Mouse (Mus musculus) lung, adult 2 months (tissue): ENCODE measurements at regions not wholly inside any gene's neighbourhood (a gene's known extent, or its start where the extent isn't known, plus 50 kb on each side); places are given as distances from the start of the nearest gene placed in this dataset.

Source experiments
- CTCF ChIP-seq: fragments of 200-500 bp; IDR thresholded peaks from 2 replicates; pipeline ENCODE4 v1.5.1; 2011; ENCODE audit warnings: mild to moderate bottlenecking, low read length, control low read depth; ENCODE audit not compliant: insufficient read depth
- POLR2A ChIP-seq: fragments of 200-500 bp; IDR thresholded peaks from 2 replicates; pipeline ENCODE4 v1.6.1; 2011; ENCODE audit warnings: low read depth, mild to moderate bottlenecking, control low read depth, low read length, borderline replicate concordance; ENCODE audit errors: extremely low read depth

GRCm38 (mm10) chr13:99094221-99094620 is 90.4 kb upstream of the Zfp366 start:
- no peak for TF ChIP-seq POLR2A
- TF ChIP-seq CTCF, result no peak
